Mouse (Mus musculus): ENCODE measurements around the gene Ccdc167. TPM values are rescaled to one million over a fixed set of nuclear protein-coding genes. Genes with fewer than 3 reads are reported as not detected.

Gene Ccdc167
- polyA plus RNA-seq, 1 experiment: 11.9 TPM

DNA sequence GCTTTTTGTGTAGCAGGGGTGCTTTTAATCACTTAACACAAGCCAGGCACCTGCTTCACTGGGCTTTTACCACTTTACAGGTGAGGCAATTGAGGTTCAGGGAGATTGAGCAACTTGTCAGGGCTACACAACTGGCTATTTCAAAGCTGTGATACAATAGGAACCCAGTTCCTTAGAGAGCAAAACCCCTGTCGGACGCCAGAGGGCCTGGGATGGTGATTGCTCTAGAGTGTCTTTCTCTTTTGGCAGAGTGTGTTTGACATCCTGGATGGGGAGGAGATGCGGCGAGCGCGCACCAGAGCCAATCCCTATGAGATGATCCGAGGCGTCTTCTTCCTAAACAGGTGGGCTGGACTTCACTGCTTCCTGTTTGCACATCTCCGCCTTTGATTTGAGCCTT is 35.2 kb downstream of the Ccdc167 start:
- TF ChIP-seq CEBPB (IDR thresholded peaks at IDR 0.05; ENCODE audit: low read depth) (no peak), CTCF (IDR thresholded peaks at IDR 0.05; ENCODE audit: control insufficient read depth, insufficient read depth, insufficient read length) (no peak), FOSL1 (IDR thresholded peaks at IDR 0.05; ENCODE audit: insufficient read depth, low read length, poor library complexity, severe bottlenecking) (no peak), MYOD1 (IDR thresholded peaks at IDR 0.05; ENCODE audit: control insufficient read depth, insufficient read length, low read depth) (no peak), MAX (IDR thresholded peaks at IDR 0.05) (no peak), MYOG (IDR thresholded peaks at IDR 0.05; ENCODE audit: control insufficient read depth, extremely low read depth, insufficient read length) (no peak), USF1 (IDR thresholded peaks at IDR 0.05; ENCODE audit: low read depth) (no peak)
- H3K4me3 ChIP-seq (ENCODE audit: insufficient read depth, poor library complexity, severe bottlenecking): no peak overlapping the region
- no peaks in the 10 kb centered on the region for H3K27me3 ChIP-seq (ENCODE audit: control insufficient read depth, insufficient read depth, insufficient read length)
- H3K36me3 ChIP-seq (ENCODE audit: control insufficient read depth, insufficient read depth): peaks cover 75% of the 10 kb centered on the region
- no peak overlapping the region for H3ac ChIP-seq (ENCODE audit: control insufficient read depth, insufficient read length, low read depth)
- no peaks in the 10 kb centered on the region for H3K79me3 ChIP-seq (ENCODE audit: low read depth)
- no peaks in the 10 kb centered on the region for H3K79me2 ChIP-seq (ENCODE audit: control insufficient read depth, insufficient read depth)

DNA sequence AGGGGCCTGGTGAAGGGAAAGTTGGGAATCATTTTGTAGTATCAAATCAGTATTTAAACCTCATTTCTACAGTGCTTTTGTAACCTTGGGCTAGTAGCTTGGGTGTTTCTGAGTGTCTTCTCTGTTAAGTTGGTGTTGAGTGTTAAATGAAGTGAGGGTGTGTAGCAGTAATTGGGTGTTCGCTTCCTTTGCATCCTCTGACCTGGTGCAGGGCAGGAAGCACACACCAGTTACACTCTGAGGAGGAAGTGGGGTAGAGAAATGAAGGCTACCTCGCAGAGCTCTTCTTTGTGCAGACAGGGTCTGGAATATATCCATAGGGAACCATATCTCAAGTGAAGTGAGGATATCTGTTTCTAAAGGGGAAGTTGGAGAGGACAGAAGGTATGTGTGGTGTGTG is 35.9 kb downstream of the Ccdc167 start:
- peaks cover 79% of the 10 kb centered on the region for H3K36me3 ChIP-seq (ENCODE audit: control insufficient read depth, insufficient read depth)

GRCm38 (mm10) chr17:29680174-29680573 is 36.7 kb downstream of the Ccdc167 start:
- TF ChIP-seq MAX (IDR thresholded peaks at IDR 0.05) (no peak), FOSL1 (IDR thresholded peaks at IDR 0.05; ENCODE audit: insufficient read depth, low read length, poor library complexity, severe bottlenecking) (no peak), MYOD1 (IDR thresholded peaks at IDR 0.05; ENCODE audit: control insufficient read depth, insufficient read length, low read depth) (no peak), USF1 (IDR thresholded peaks at IDR 0.05; ENCODE audit: low read depth) (no peak), CTCF (IDR thresholded peaks at IDR 0.05; ENCODE audit: control insufficient read depth, insufficient read depth, insufficient read length) (no peak), MYOG (IDR thresholded peaks at IDR 0.05; ENCODE audit: control insufficient read depth, extremely low read depth, insufficient read length) (no peak), CEBPB (IDR thresholded peaks at IDR 0.05; ENCODE audit: low read depth) (no peak)
- H3K4me3 ChIP-seq (ENCODE audit: insufficient read depth, poor library complexity, severe bottlenecking): no peak overlapping the region
- no peak overlapping the region for H3ac ChIP-seq (ENCODE audit: control insufficient read depth, insufficient read length, low read depth)
- H3K36me3 ChIP-seq (ENCODE audit: control insufficient read depth, insufficient read depth): peaks cover 77% of the 10 kb centered on the region
- H3K27me3 ChIP-seq (ENCODE audit: control insufficient read depth, insufficient read depth, insufficient read length): no peaks in the 10 kb centered on the region
- H3K79me3 ChIP-seq (ENCODE audit: low read depth): no peaks in the 10 kb centered on the region
- H3K79me2 ChIP-seq (ENCODE audit: control insufficient read depth, insufficient read depth): no peaks in the 10 kb centered on the region

More for the DNA sequence above, 35.9 kb downstream of the Ccdc167 start:
- no peaks in the 10 kb centered on the region for H3K27me3 ChIP-seq (ENCODE audit: control insufficient read depth, insufficient read depth, insufficient read length)
- H3K79me2 ChIP-seq (ENCODE audit: control insufficient read depth, insufficient read depth): no peaks in the 10 kb centered on the region
- H3K4me3 ChIP-seq (ENCODE audit: insufficient read depth, poor library complexity, severe bottlenecking): no peak overlapping the region
- H3ac ChIP-seq (ENCODE audit: control insufficient read depth, insufficient read length, low read depth): no peak overlapping the region
- no peaks in the 10 kb centered on the region for H3K79me3 ChIP-seq (ENCODE audit: low read depth)
- TF ChIP-seq CTCF (IDR thresholded peaks at IDR 0.05; ENCODE audit: control insufficient read depth, insufficient read depth, insufficient read length) (no peak), USF1 (IDR thresholded peaks at IDR 0.05; ENCODE audit: low read depth) (no peak), MYOG (IDR thresholded peaks at IDR 0.05; ENCODE audit: control insufficient read depth, extremely low read depth, insufficient read length) (no peak), MAX (IDR thresholded peaks at IDR 0.05) (no peak), FOSL1 (IDR thresholded peaks at IDR 0.05; ENCODE audit: insufficient read depth, low read length, poor library complexity, severe bottlenecking) (no peak), CEBPB (IDR thresholded peaks at IDR 0.05; ENCODE audit: low read depth) (no peak), MYOD1 (IDR thresholded peaks at IDR 0.05; ENCODE audit: control insufficient read depth, insufficient read length, low read depth) (no peak)

DNA sequence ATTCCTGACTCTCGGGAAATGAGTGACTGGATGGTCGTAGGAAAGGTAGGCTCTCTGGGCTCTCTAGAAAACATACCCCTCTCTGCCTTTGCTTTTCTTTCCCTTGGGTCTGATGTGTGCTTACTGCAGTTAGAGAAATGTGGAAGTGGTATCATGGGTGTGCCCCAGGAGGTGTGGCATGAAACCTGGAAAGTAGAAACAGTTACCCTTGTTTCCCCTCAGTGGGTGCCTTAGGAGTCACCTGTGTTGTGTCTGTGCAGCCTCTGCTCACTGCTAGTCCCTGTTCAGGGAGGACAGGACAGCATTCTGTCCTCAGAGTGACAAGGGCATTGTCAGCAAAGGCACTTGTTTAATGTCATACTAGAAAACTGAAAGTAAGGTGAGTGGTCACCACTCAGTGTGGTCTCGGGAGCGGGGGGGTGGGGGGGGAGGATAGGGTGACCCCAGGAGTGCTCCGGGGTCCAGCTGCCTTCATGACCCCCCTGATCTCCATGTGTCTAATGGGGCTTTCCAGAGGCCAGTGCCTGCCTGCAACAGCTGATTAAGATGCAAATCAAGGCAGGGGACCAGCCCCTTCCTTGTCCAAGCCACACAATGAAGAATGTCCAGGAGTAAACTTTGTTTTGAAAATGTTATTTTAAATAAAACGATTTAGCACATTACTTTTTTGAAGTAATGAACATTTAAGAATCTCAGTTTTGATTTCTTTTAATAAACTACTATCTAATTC is 37.6 kb downstream of the Ccdc167 start:
- H3ac ChIP-seq (ENCODE audit: control insufficient read depth, insufficient read length, low read depth): no peak overlapping the region
- no peaks in the 10 kb centered on the region for H3K79me3 ChIP-seq (ENCODE audit: low read depth)
- no peaks in the 10 kb centered on the region for H3K79me2 ChIP-seq (ENCODE audit: control insufficient read depth, insufficient read depth)
- H3K27me3 ChIP-seq (ENCODE audit: control insufficient read depth, insufficient read depth, insufficient read length): no peaks in the 10 kb centered on the region
- no peak for TF ChIP-seq USF1 (IDR thresholded peaks at IDR 0.05; ENCODE audit: low read depth)
- TF ChIP-seq MYOD1 (IDR thresholded peaks at IDR 0.05; ENCODE audit: control insufficient read depth, insufficient read length, low read depth): no peak
- no peak for TF ChIP-seq MYOG (IDR thresholded peaks at IDR 0.05; ENCODE audit: control insufficient read depth, extremely low read depth, insufficient read length)
- TF ChIP-seq MAX (IDR thresholded peaks at IDR 0.05): no peak
- peaks cover 85% of the 10 kb centered on the region for H3K36me3 ChIP-seq (ENCODE audit: control insufficient read depth, insufficient read depth)
- H3K4me3 ChIP-seq (ENCODE audit: insufficient read depth, poor library complexity, severe bottlenecking): no peak overlapping the region

GRCm38 (mm10) chr17:29678526-29678925 is 38.3 kb downstream of the Ccdc167 start:
- Histone ChIP-seq H3ac (ENCODE audit: control insufficient read depth, insufficient read length, low read depth) (no peak overlapping the region), H3K4me3 (ENCODE audit: insufficient read depth, poor library complexity, severe bottlenecking) (no peak overlapping the region), H3K27me3 (ENCODE audit: control insufficient read depth, insufficient read depth, insufficient read length) (no peaks in the 10 kb centered on the region), H3K79me2 (ENCODE audit: control insufficient read depth, insufficient read depth) (no peaks in the 10 kb centered on the region), H3K79me3 (ENCODE audit: low read depth) (no peaks in the 10 kb centered on the region), H3K36me3 (ENCODE audit: control insufficient read depth, insufficient read depth) (peaks cover 81% of the 10 kb centered on the region)
- TF ChIP-seq CEBPB (IDR thresholded peaks at IDR 0.05; ENCODE audit: low read depth) (no peak), FOSL1 (IDR thresholded peaks at IDR 0.05; ENCODE audit: insufficient read depth, low read length, poor library complexity, severe bottlenecking) (no peak), USF1 (IDR thresholded peaks at IDR 0.05; ENCODE audit: low read depth) (no peak), MYOG (IDR thresholded peaks at IDR 0.05; ENCODE audit: control insufficient read depth, extremely low read depth, insufficient read length) (no peak), CTCF (IDR thresholded peaks at IDR 0.05; ENCODE audit: control insufficient read depth, insufficient read depth, insufficient read length) (no peak), MAX (IDR thresholded peaks at IDR 0.05) (no peak)

GRCm38 (mm10) chr17:29673325-29673724 is 43.5 kb downstream of the Ccdc167 start:
- H3ac ChIP-seq (ENCODE audit: control insufficient read depth, insufficient read length, low read depth): no peak overlapping the region
- H3K79me2 ChIP-seq (ENCODE audit: control insufficient read depth, insufficient read depth): peaks cover 37% of the 10 kb centered on the region
- TF ChIP-seq FOSL1 (IDR thresholded peaks at IDR 0.05; ENCODE audit: insufficient read depth, low read length, poor library complexity, severe bottlenecking) (no peak), CTCF (IDR thresholded peaks at IDR 0.05; ENCODE audit: control insufficient read depth, insufficient read depth, insufficient read length) (no peak), CEBPB (IDR thresholded peaks at IDR 0.05; ENCODE audit: low read depth) (no peak), MYOG (IDR thresholded peaks at IDR 0.05; ENCODE audit: control insufficient read depth, extremely low read depth, insufficient read length) (no peak), MAX (IDR thresholded peaks at IDR 0.05) (no peak), MYOD1 (IDR thresholded peaks at IDR 0.05; ENCODE audit: control insufficient read depth, insufficient read length, low read depth) (no peak), USF1 (IDR thresholded peaks at IDR 0.05; ENCODE audit: low read depth) (no peak)
- no peaks in the 10 kb centered on the region for H3K27me3 ChIP-seq (ENCODE audit: control insufficient read depth, insufficient read depth, insufficient read length)
- H3K36me3 ChIP-seq (ENCODE audit: control insufficient read depth, insufficient read depth): peaks cover 57% of the 10 kb centered on the region
- H3K79me3 ChIP-seq (ENCODE audit: low read depth): peaks cover 11% of the 10 kb centered on the region
- H3K4me3 ChIP-seq (ENCODE audit: insufficient read depth, poor library complexity, severe bottlenecking): no peak overlapping the region

All from C2C12 (cell line).